Mouse (Mus musculus) embryonic facial prominence, embryonic 13.5 days (tissue): ENCODE measurements around the gene Mrpl51. TPM values are rescaled to one million over a fixed set of nuclear protein-coding genes. Genes with fewer than 3 reads are reported as not detected.

Experiments
- ATAC-seq: fragments of 200-750 bp; cut with Nextera tagmentation; 2 replicates; pipeline ENCODE4 v1.8.0; 2017; ENCODE audit warnings: low read depth; ENCODE audit not compliant: insufficient number of reproducible peaks, insufficient read depth, low FRiP score, low TSS enrichment
- H3K27ac ChIP-seq: fragments of 300-500 bp; sonication (generic); 2 replicates; pipeline ENCODE4 v1.5.1; 2015; ENCODE audit warnings: moderate library complexity, mild to moderate bottlenecking, inconsistent platforms
- H3K27me3 ChIP-seq: fragments of 300-500 bp; sonication (generic); 2 replicates; pipeline ENCODE4 v1.6.1; 2015; ENCODE audit warnings: mild to moderate bottlenecking, inconsistent platforms
- H3K36me3 ChIP-seq: fragments of 300-500 bp; sonication (generic); 2 replicates; pipeline ENCODE4 v1.6.1; 2015; ENCODE audit warnings: mild to moderate bottlenecking, inconsistent platforms
- H3K4me1 ChIP-seq: fragments of 300-500 bp; sonication (generic); 2 replicates; pipeline ENCODE4 v1.6.1; 2015; ENCODE audit warnings: inconsistent platforms
- H3K4me2 ChIP-seq: fragments of 300-500 bp; sonication (generic); 2 replicates; pipeline ENCODE4 v1.6.1; 2015; ENCODE audit warnings: moderate library complexity, mild to moderate bottlenecking, inconsistent platforms
- H3K4me3 ChIP-seq: fragments of 300-500 bp; sonication (generic); 2 replicates; pipeline ENCODE4 v1.5.1; 2015; ENCODE audit warnings: mild to moderate bottlenecking, inconsistent platforms
- H3K9ac ChIP-seq: fragments of 300-500 bp; sonication (generic); 2 replicates; pipeline ENCODE4 v1.6.1; 2015; ENCODE audit warnings: mild to moderate bottlenecking, inconsistent platforms
- H3K9me3 ChIP-seq: fragments of 300-500 bp; sonication (generic); 2 replicates; pipeline ENCODE4 v1.6.1; 2016; ENCODE audit warnings: inconsistent platforms
- WGBS: fragments of 180-500 bp; shearing (Covaris S2); methylation state at CpG from one replicate; pipeline ENCODE4 v1.1.7; 2015; ENCODE audit warnings: mixed read lengths; 5-methylcytosine and 5-hydroxymethylcytosine counted together
- polyA plus RNA-seq: library from polyadenylated mRNA; unstranded; fragments of >200 nt; fragmentation: Nextera tagmentation; extraction: Ambion mirVana; gene quantifications from 2 replicates; pipeline ENCODE4 v1.2.1, GENCODE M21; 2015

Mrpl51 gene
- polyA plus RNA-seq, 1 experiment from 2014 or later: 218 TPM

GRCm38 (mm10) chr6:125196301-125196700, 4.7 kb downstream of the Mrpl51 start:
- Histone ChIP-seq H3K4me3 (no peak overlapping the region), H3K4me2 (no peak overlapping the region), H3K27ac (no peak overlapping the region), H3K9me3 (no peaks in the 10 kb centered on the region), H3K27me3 (no peaks in the 10 kb centered on the region), H3K9ac (no peak overlapping the region), H3K4me1 (peaks cover 11% of the 10 kb centered on the region), H3K36me3 (peaks cover 25% of the 10 kb centered on the region)
- no peak for ATAC-seq
- WGBS: 57% methylated on average over 3 of the region's 3 CpGs

GRCm38 (mm10) chr6:125197166-125197565, 5.6 kb downstream of the Mrpl51 start:
- H3K27ac ChIP-seq: no peak overlapping the region
- peaks cover 11% of the 10 kb centered on the region for H3K4me1 ChIP-seq

GRCm38 (mm10) chr6:125210436-125210835, 18.8 kb downstream of the Mrpl51 start:
- no peak for ATAC-seq
- 83% methylated on average over 1 of the region's 1 CpGs for WGBS
- H3K4me3 ChIP-seq: no peak overlapping the region
- no peaks in the 10 kb centered on the region for H3K4me1 ChIP-seq
- no peaks in the 10 kb centered on the region for H3K36me3 ChIP-seq
- H3K9me3 ChIP-seq: no peaks in the 10 kb centered on the region
- no peak overlapping the region for H3K27ac ChIP-seq
- no peak overlapping the region for H3K4me2 ChIP-seq
- H3K9ac ChIP-seq: no peak overlapping the region
- peaks cover 20% of the 10 kb centered on the region for H3K27me3 ChIP-seq

More at GRCm38 (mm10) chr6:125197166-125197565, 5.6 kb downstream of the Mrpl51 start:
- Histone ChIP-seq H3K4me2 (no peak overlapping the region), H3K9me3 (no peaks in the 10 kb centered on the region), H3K4me3 (no peak overlapping the region), H3K27me3 (no peaks in the 10 kb centered on the region), H3K36me3 (peaks cover 25% of the 10 kb centered on the region), H3K9ac (no peak overlapping the region)
- ATAC-seq: 0 out of 2 replicates have a peak, but pooled peaks have one; percentile 22
- 69% methylated on average over 5 of the region's 5 CpGs for WGBS

GRCm38 (mm10) chr6:125212621-125213020, 21.0 kb downstream of the Mrpl51 start:
- H3K4me3 ChIP-seq: no peak overlapping the region
- H3K4me2 ChIP-seq: no peak overlapping the region
- WGBS: 38% methylated on average over 2 of the region's 2 CpGs
- H3K27ac ChIP-seq: no peak overlapping the region
- no peaks in the 10 kb centered on the region for H3K36me3 ChIP-seq
- no peaks in the 10 kb centered on the region for H3K9me3 ChIP-seq
- peaks cover 31% of the 10 kb centered on the region for H3K27me3 ChIP-seq
- no peak overlapping the region for H3K9ac ChIP-seq
- ATAC-seq: no peak
- H3K4me1 ChIP-seq: peaks cover 9% of the 10 kb centered on the region

- Histone ChIP-seq H3K4me3 (no peak overlapping the region), H3K4me2 (no peak overlapping the region), H3K27ac (no peak overlapping the region), H3K9me3 (no peaks in the 10 kb centered on the region), H3K27me3 (peaks cover 33% of the 10 kb centered on the region), H3K36me3 (no peaks in the 10 kb centered on the region), H3K4me1 (peaks cover 9% of the 10 kb centered on the region), H3K9ac (no peak overlapping the region)
- WGBS: 68% methylated on average over 6 of the region's 6 CpGs
- no peak for ATAC-seq
Measured at GRCm38 (mm10) chr6:125213129-125213528, 21.5 kb downstream of the Mrpl51 start.

GRCm38 (mm10) chr6:125213715-125214114, 22.1 kb downstream of the Mrpl51 start:
- H3K27me3 ChIP-seq: peaks cover 33% of the 10 kb centered on the region
- 72% methylated on average over 6 of the region's 6 CpGs for WGBS
- no peaks in the 10 kb centered on the region for H3K9me3 ChIP-seq
- peaks cover 9% of the 10 kb centered on the region for H3K4me1 ChIP-seq
- ATAC-seq: no peak
- H3K4me3 ChIP-seq: no peak overlapping the region
- H3K4me2 ChIP-seq: no peak overlapping the region
- H3K27ac ChIP-seq: no peak overlapping the region
- no peaks in the 10 kb centered on the region for H3K36me3 ChIP-seq
- no peak overlapping the region for H3K9ac ChIP-seq

- Histone ChIP-seq H3K9me3 (no peaks in the 10 kb centered on the region), H3K4me1 (peaks cover 9% of the 10 kb centered on the region), H3K4me2 (peak within 1 kb of the TSS; percentile 95), H3K9ac (peak within 1 kb of the TSS; percentile 80), H3K36me3 (no peaks in the 10 kb centered on the region), H3K27me3 (peaks cover 33% of the 10 kb centered on the region), H3K4me3 (peak within 1 kb of the TSS; percentile 65), H3K27ac (peak within 1 kb of the TSS; percentile 55; the same call in 1 of the 2 replicates)
- WGBS: under 1% methylated on average over 48 of the region's 48 CpGs
- ATAC-seq: peak; percentile 91
Measured at GRCm38 (mm10) chr6:125215148-125215954, 23.8 kb downstream of the Mrpl51 start, which contains the start of gene Vamp1. Gene Vamp1, plus strand, starts transcription at chr6:125215551.

GRCm38 (mm10) chr6:125216898-125217297, 25.3 kb downstream of the Mrpl51 start:
- H3K27ac ChIP-seq: no peak overlapping the region
- H3K27me3 ChIP-seq: peaks cover 29% of the 10 kb centered on the region
- no peaks in the 10 kb centered on the region for H3K9me3 ChIP-seq
- H3K9ac ChIP-seq: no peak overlapping the region
- no peak overlapping the region for H3K4me2 ChIP-seq
- H3K4me3 ChIP-seq: no peak overlapping the region
- WGBS: 81% methylated on average over 2 of the region's 2 CpGs
- peaks cover 9% of the 10 kb centered on the region for H3K4me1 ChIP-seq
- ATAC-seq: no peak
- no peaks in the 10 kb centered on the region for H3K36me3 ChIP-seq

- H3K9me3 ChIP-seq: no peaks in the 10 kb centered on the region
- no peaks in the 10 kb centered on the region for H3K36me3 ChIP-seq
- peaks cover 12% of the 10 kb centered on the region for H3K4me1 ChIP-seq
- ATAC-seq: no peak
- H3K9ac ChIP-seq: no peak overlapping the region
- no peak overlapping the region for H3K4me3 ChIP-seq
- 89% methylated on average over 11 of the region's 11 CpGs for WGBS
- peaks cover 29% of the 10 kb centered on the region for H3K27me3 ChIP-seq
- H3K27ac ChIP-seq: no peak overlapping the region
- no peak overlapping the region for H3K4me2 ChIP-seq
Measured at GRCm38 (mm10) chr6:125217899-125218298, 26.3 kb downstream of the Mrpl51 start.

GRCm38 (mm10) chr6:125218963-125219362, 27.4 kb downstream of the Mrpl51 start:
- no peak for ATAC-seq
- peaks cover 12% of the 10 kb centered on the region for H3K4me1 ChIP-seq
- H3K9ac ChIP-seq: no peak overlapping the region
- peaks cover 18% of the 10 kb centered on the region for H3K27me3 ChIP-seq
- 76% methylated on average over 4 of the region's 4 CpGs for WGBS
- no peak overlapping the region for H3K27ac ChIP-seq
- H3K9me3 ChIP-seq: no peaks in the 10 kb centered on the region
- no peaks in the 10 kb centered on the region for H3K36me3 ChIP-seq
- no peak overlapping the region for H3K4me3 ChIP-seq
- H3K4me2 ChIP-seq: no peak overlapping the region

GRCm38 (mm10) chr6:125221115-125221745, 29.6 kb downstream of the Mrpl51 start:
- no peaks in the 10 kb centered on the region for H3K9me3 ChIP-seq
- WGBS: 87% methylated on average over 20 of the region's 20 CpGs
- H3K36me3 ChIP-seq: 0 out of 2 replicates have a peak, but pooled peaks cover 7% of the 10 kb centered on the region
- no peak for ATAC-seq
- 0 out of 2 replicates have a peak overlapping the region, but pooled peaks have one; percentile 21 for H3K9ac ChIP-seq
- H3K27ac ChIP-seq: no peak overlapping the region
- peaks cover 13% of the 10 kb centered on the region for H3K27me3 ChIP-seq
- H3K4me3 ChIP-seq: no peak overlapping the region
- H3K4me2 ChIP-seq: no peak overlapping the region
- peaks cover 7% of the 10 kb centered on the region; the same call in 1 of the 2 replicates for H3K4me1 ChIP-seq
